Mouse (Mus musculus): ENCODE measurements around the gene Olfr498. TPM values are rescaled to one million over a fixed set of nuclear protein-coding genes. Genes with fewer than 3 reads are reported as not detected.

Olfr498 gene
- polyA plus RNA-seq (2012; ENCODE audit: insufficient read depth, insufficient read length, missing spikeins), result not detected in 2 replicates

- no peaks in the 10 kb centered on the region for H3K4me1 ChIP-seq (ENCODE audit: control insufficient read depth, insufficient read depth, insufficient read length, low read length)
- H3K4me3 ChIP-seq (ENCODE audit: insufficient read depth, low read depth, low read length), result no peak within 1 kb of the TSS
- no peak within 1 kb of the TSS for H3K27ac ChIP-seq (replicated peaks; ENCODE audit: low read depth, low read length)
These were observed at the start of gene Olfr498 for GRCm38 (mm10) chr7:108465026-108465425. Olfr498 (plus strand) TSS chr7:108465326.

GRCm38 (mm10) chr7:108420121-108420520 lies 45.0 kb upstream of the Olfr498 start, which contains the start of gene Olfr497:
Olfr497 (plus strand) TSS chr7:108420421.
- H3K4me1 ChIP-seq (ENCODE audit: control insufficient read depth, insufficient read depth, insufficient read length, low read length), result no peaks in the 10 kb centered on the region
- no peak within 1 kb of the TSS for H3K4me3 ChIP-seq (ENCODE audit: insufficient read depth, low read depth, low read length)
- H3K27ac ChIP-seq (replicated peaks; ENCODE audit: low read depth, low read length), result no peak within 1 kb of the TSS

Other genes with a start within 250 kb of the Olfr498 start
- not detected in 2 replicates for gene Olfr488, start 207.0 kb upstream of the Olfr498 start, polyA plus RNA-seq (2012; ENCODE audit: insufficient read depth, insufficient read length, missing spikeins)
- not detected in 2 replicates for gene Olfr490, start 176.4 kb upstream of the Olfr498 start, polyA plus RNA-seq (2012; ENCODE audit: insufficient read depth, insufficient read length, missing spikeins)
- not detected in 2 replicates for gene Olfr491, start 151.9 kb upstream of the Olfr498 start, polyA plus RNA-seq (2012; ENCODE audit: insufficient read depth, insufficient read length, missing spikeins)
- gene Olfr492, start 141.7 kb upstream of the Olfr498 start, polyA plus RNA-seq (2012; ENCODE audit: insufficient read depth, insufficient read length, missing spikeins), result not detected in 2 replicates
- not detected in 2 replicates for gene Olfr493, start 118.3 kb upstream of the Olfr498 start, polyA plus RNA-seq (2012; ENCODE audit: insufficient read depth, insufficient read length, missing spikeins)
- not detected in 2 replicates for gene Olfr494, start 100.0 kb upstream of the Olfr498 start, polyA plus RNA-seq (2012; ENCODE audit: insufficient read depth, insufficient read length, missing spikeins)
- not detected in 2 replicates for gene Olfr495, start 72.2 kb upstream of the Olfr498 start, polyA plus RNA-seq (2012; ENCODE audit: insufficient read depth, insufficient read length, missing spikeins)
- not detected in 2 replicates for gene Olfr497, start 44.9 kb upstream of the Olfr498 start, polyA plus RNA-seq (2012; ENCODE audit: insufficient read depth, insufficient read length, missing spikeins)
- gene Olfr502, start 59.7 kb downstream of the Olfr498 start, polyA plus RNA-seq (2012; ENCODE audit: insufficient read depth, insufficient read length, missing spikeins), result not detected in 2 replicates
- gene Olfr503, start 79.2 kb downstream of the Olfr498 start, polyA plus RNA-seq (2012; ENCODE audit: insufficient read depth, insufficient read length, missing spikeins), result not detected in 2 replicates
- gene Olfr504, start 100.5 kb downstream of the Olfr498 start, polyA plus RNA-seq (2012; ENCODE audit: insufficient read depth, insufficient read length, missing spikeins), result not detected in 2 replicates
- gene Olfr506, start 145.5 kb downstream of the Olfr498 start, polyA plus RNA-seq (2012; ENCODE audit: insufficient read depth, insufficient read length, missing spikeins), result not detected in 2 replicates
- not detected in 2 replicates for gene Olfr507, start 156.5 kb downstream of the Olfr498 start, polyA plus RNA-seq (2012; ENCODE audit: insufficient read depth, insufficient read length, missing spikeins)
- gene Olfr508, start 164.7 kb downstream of the Olfr498 start, polyA plus RNA-seq (2012; ENCODE audit: insufficient read depth, insufficient read length, missing spikeins), result not detected in 2 replicates
- not detected in 2 replicates for gene Olfr509, start 186.6 kb downstream of the Olfr498 start, polyA plus RNA-seq (2012; ENCODE audit: insufficient read depth, insufficient read length, missing spikeins)
- gene Olfr510, start 201.1 kb downstream of the Olfr498 start, polyA plus RNA-seq (2012; ENCODE audit: insufficient read depth, insufficient read length, missing spikeins), result not detected in 2 replicates
- gene Olfr512, start 248.0 kb downstream of the Olfr498 start, polyA plus RNA-seq (2012; ENCODE audit: insufficient read depth, insufficient read length, missing spikeins), result not detected in 2 replicates

Data from brown adipose tissue, adult 24 weeks (tissue).